Mouse (Mus musculus) spleen, adult 12 weeks (tissue): Measurements from ENCODE around the gene 2700097O09Rik.
"Not testable (repeated sequence)": the region's sequence is repeated elsewhere in the genome, so short reads cannot be mapped to it uniquely, and the experiment has no call there.

Experiments
- DNase-seq: peaks from one replicate; pipeline ENCODE4 v3.0.0; 2022; ENCODE audit warnings: low spot score

Gene 2700097O09Rik

DNA sequence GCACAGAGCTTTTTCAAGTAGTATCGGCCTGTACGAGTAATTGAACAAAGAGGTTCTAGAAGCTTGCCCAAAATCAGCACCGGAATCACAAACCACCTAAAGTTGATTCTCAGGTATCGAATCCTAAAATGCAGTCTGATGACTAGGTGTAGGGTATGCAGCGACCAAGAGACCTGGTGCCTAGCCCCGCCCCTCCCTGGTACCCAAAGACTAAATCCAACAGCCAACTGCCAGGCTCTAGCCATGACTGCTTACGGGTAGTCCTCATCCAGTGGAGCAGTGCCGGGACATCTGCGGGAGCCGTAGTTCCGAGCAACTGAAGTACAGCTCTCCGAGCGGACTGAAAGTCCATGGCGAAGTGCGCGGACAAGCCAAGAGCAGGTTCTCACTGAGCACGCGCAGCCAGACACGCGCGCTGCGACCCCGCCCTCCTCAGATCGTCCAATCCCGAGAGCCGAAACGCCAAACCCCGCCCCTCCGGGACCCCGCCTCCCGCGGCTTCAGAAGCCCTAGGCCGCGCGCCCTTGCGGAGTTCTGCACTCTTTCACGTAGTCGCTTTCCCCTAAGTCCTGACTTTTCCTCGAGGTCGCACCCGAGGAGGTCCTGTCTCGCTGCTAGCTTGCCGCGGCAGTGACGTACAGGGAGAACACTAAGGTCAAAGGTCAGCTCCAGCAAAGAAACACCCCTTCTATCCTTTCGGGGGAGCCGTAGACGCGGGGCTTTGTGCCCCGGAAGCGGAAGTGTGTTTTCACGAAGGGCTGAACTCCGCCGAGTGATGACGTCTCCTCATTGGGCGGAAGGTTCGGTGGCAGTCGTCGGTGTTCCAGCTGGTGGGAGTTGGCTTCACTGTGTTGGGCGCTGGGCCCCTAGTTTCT lies at the start of gene 2700097O09Rik, which contains the start of gene Srp54a:
Gene 2700097O09Rik (minus strand): TSS at position 385 of the 875 bp plus-strand sequence.
Gene Srp54a (plus strand): TSS at position 537 of the 875 bp plus-strand sequence.
- DNase-seq: peak; percentile 99

- DNase-seq: not testable (repeated sequence)
Observed at GRCm38 (mm10) chr12:55124731-55125130, 44.8 kb upstream of the 2700097O09Rik start.

DNA sequence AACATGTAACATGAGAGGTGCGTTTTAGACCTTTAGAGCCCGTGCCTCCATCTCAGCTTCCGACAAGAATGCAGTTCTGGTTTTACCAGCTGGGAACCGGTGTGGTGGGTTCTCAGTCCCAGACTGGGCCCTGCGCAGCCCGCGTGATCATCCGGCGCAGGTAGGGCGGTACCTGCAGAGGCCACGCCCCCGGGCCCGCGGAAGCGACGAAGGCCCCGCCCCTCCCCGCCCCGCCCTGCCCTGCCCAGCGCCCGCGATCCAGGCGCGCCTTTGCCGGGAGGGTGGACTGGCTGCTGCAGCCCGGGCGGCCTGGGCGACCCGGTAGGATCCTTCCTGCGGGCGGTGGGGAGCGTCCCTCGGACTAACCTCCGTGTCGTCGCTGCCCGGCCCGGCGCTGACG lies 44.3 kb upstream of the 2700097O09Rik start, which contains the start of gene Fam177a:
Gene Fam177a (plus strand): TSS at position 228 of the 400 bp plus-strand sequence.
- not testable (repeated sequence) for DNase-seq

- DNase-seq: not testable (repeated sequence)
Observed at GRCm38 (mm10) chr12:55112616-55113015, 32.7 kb upstream of the 2700097O09Rik start.

- not testable (repeated sequence) for DNase-seq
Observed at GRCm38 (mm10) chr12:55092127-55092526, 12.2 kb upstream of the 2700097O09Rik start.

DNA sequence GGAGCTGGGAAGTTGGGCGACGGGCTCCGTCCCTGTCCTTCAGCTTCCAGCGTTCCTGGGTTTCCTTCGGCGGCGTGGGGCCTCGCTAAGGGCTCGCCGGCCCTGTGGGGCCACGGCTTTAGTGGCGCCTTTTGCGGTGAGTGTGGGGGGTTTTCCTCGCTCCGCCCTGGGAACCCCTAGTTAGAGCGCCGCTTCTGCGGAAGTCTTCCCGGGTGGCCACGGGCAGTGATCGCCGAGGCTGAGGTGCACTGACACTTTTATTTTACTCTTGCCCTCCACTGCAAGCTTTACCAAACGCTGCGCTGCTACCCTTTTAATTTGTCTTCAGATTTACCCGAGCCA lies 662 bp upstream of the 2700097O09Rik start:
- not testable (repeated sequence) for DNase-seq

DNA sequence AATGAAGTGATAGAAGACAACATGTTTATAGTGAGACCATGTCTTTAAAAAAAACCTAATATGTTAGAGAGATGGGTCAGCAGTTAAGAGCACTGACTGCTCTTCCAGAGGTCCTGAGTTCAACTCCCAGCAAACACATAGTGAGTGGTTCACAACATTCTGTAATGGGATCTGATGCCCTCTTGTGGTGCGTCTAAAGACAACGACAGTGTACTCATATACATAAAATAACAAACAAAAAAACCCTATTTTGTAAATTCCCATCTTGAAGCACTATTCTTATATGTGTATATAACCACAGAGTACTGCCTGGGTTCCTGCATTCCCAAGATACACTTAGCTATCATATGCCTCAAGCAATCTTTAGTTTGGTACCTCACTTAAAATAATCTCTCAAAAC lies 1.2 kb downstream of the 2700097O09Rik start:
- not testable (repeated sequence) for DNase-seq

DNA sequence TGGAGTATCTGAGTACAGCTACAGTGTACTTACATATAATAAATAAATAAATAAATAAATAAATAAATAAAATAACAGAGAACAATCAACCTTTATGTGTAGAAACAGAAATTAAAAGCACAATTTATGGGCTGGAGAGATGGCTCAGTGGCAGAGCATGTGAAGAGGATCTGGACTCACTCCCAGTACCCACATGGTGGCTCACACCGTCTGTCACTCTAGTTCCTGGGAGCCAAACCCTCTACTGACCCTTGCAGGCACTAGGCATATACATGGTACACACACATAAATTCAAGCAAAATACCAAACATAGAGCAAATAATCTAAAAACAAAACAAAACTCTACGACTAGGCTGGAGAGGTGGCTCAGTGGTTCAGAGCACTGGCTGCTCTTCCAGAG lies 4.6 kb downstream of the 2700097O09Rik start:
- DNase-seq: no peak

DNA sequence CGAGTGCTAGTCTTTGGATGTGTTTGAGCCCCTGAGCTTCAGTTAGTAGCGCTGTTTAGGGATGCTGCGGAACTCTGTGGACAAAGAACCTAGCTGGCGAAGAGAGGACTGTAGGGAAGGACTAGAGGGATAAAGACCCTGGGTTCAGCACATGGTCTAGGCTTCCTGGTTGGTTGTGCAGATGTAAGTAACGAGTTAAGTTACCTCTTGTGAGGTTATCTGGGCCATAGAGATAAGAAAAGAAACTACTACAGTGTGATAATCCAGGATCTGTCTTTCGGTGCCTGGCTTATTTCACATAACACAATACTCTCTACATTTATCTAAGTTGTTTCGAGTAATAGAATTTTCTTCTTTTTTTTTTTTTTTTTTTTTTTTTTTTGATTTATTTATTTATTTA lies 6.2 kb downstream of the 2700097O09Rik start:
- no peak for DNase-seq

- DNase-seq: no peak
Observed at GRCm38 (mm10) chr12:55072495-55072894, 7.4 kb downstream of the 2700097O09Rik start.

- no peak for DNase-seq
Observed at GRCm38 (mm10) chr12:55062141-55062540, 17.8 kb downstream of the 2700097O09Rik start.

GRCm38 (mm10) chr12:55061006-55061405 lies 18.9 kb downstream of the 2700097O09Rik start:
- no peak for DNase-seq

GRCm38 (mm10) chr12:55060212-55060898 lies 19.6 kb downstream of the 2700097O09Rik start:
- no peak for DNase-seq

- DNase-seq: no peak
Observed at GRCm38 (mm10) chr12:55059812-55060211, 20.1 kb downstream of the 2700097O09Rik start.

- DNase-seq: no peak
Observed at GRCm38 (mm10) chr12:55058865-55059615, 20.9 kb downstream of the 2700097O09Rik start.

DNA sequence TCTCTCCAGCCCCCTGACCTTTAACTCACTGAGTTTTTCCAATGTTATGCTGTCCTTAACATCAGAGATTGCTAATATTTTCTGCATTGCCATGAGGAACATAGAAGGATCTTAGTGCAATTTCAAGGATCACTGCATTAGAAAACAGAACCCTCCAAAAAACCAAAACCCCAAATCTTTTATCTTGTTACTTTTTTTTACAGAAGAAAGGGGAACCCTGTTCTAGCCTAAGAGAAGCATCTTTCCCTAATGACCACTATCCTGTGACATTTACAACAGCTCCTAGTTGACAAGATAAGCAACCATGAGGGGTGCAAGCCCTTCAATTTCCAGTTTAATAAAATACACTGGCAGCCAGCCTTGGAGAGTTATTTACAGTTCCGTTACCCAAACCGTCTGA lies 23.2 kb downstream of the 2700097O09Rik start:
- DNase-seq: no peak

DNA sequence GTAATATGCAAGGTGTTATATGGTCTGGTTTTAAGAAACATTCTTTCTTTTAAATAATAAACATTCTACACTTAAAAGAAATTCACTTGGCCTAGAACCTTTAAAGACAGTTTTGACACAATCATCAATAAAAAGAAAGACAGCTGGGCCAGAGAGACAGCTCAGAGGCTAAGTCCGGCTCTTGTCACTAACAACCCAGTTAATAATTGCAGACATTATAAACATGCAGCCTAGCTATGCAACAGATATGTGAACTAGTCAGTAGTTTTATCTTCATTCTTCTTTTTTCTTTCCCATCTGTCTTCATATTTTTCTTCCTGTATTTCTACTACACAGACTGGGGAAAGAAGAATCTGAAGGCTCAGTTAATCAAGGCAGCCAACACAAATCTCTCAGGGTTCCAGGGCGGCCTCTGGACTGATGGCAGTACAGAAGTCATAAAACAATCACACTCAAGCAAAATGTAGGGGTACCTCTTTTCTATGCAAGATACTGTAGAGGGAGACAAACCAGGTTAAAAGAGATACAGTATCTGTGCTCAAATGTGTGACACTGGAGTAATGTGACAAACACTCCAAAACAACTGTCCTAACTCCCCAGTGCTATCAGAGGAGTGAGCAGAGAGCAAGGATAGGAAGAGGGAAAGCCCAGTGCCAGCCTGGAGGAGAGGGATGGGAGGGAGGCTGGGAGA lies 25.2 kb downstream of the 2700097O09Rik start:
- no peak for DNase-seq

DNA sequence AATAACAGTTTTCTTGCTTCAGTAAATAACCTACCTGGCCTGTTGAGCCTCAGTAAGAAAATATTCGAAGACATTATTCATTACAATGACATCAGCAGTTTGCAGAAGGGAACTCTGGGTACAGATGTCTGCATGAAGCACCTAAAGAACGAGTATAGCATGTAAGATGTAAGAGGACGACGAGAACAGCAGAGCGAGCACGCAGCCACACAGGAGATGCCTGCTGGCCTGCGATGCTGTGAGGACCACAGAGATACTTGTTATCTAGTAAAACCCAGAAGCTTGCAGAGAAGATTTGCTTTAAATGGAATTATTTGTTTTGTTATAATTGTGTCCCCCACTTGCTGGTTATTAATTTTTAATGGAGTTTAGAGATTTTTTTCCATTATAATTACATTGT lies 26.6 kb downstream of the 2700097O09Rik start:
- no peak for DNase-seq

DNA sequence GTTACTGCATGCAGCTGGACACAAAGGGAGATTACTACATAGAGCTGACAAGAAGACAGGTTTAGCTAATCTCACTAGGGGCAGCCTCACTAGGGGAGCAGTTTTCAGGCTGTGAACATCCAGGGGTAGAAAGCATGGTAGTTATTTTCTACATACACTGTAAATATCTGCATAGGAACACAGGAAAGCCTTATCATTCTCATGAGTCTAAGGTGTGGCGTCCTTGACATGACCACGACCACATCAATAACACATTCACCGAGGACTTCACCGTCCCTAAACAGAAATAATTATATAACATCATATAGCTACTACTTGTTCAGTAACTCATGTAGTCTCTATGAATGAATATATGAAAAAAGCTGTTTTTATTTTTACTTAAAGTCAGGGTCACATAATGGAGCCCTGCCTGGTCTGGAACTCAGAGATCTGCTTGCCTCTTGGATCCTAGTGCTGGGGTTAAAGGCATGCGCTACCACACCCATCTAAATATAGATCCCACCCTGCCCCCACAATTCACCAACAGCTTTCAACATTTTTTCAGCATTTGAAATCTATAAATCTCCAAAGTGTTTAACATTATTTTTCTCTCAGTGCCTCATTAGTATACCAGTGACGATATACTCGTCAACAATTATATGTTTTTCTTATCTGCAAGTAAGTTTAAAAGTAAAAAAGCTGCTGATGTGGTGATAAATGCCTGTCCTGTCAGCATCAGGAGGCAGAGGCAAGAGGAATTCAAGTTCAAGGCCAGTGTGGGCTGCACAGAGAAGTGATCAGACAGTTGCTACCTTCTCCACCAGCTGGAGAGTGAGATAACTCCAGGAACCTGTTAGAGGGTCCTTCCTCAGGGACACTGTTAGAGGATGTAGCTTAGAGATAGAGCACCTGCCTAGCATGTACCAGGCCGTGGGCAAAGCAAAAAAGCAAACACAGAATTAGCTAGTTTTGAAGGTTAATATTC lies 28.4 kb downstream of the 2700097O09Rik start:
- peak; percentile 21 for DNase-seq

DNA sequence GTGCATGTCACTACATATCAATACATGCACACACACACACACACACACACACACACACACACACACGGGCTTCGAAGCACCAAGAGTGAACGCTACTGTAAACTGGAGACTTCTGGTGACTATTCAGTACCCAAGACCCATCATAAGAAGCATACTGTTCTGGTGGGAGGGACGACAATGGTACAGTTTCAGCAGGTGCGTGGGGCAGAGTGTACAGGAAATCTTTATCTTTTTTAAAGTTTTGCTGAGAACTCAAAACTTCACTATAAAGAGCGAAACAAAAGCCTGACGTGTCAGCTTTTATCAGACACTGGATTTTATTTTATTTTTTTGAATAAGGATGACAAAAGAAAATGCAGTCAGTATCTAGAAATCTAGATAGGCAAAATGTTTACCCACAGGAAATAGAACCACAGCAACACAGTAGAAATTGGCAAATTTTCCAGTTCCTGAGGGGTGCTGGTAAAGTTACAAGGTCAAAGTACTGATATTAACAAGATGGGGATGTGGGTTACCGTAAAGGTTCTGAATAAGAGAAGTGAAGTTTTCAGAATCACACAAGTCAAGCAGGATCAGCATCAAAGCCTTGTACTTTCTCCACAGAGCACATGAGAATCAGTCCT lies 30.1 kb downstream of the 2700097O09Rik start:
- no peak for DNase-seq
